Mouse (Mus musculus) embryonic facial prominence, embryonic 12.5 days (tissue): ENCODE data around the gene Ky. TPM values are rescaled to one million over a fixed set of nuclear protein-coding genes. Genes with fewer than 3 reads are reported as not detected.

Experiments
- ATAC-seq: fragments of 200-750 bp; cut with Nextera tagmentation; 2 replicates; pipeline ENCODE4 v1.8.0; 2017; ENCODE audit not compliant: insufficient number of reproducible peaks, insufficient read depth, low FRiP score, low TSS enrichment
- H3K27ac ChIP-seq: fragments of 300-500 bp; sonication (generic); 2 replicates; pipeline ENCODE4 v1.5.1; 2016; ENCODE audit warnings: mild to moderate bottlenecking
- H3K27me3 ChIP-seq: fragments of 300-500 bp; sonication (generic); 2 replicates; pipeline ENCODE4 v1.6.1; 2016; ENCODE audit warnings: mild to moderate bottlenecking, moderate library complexity
- H3K36me3 ChIP-seq: fragments of 300-500 bp; sonication (generic); 2 replicates; pipeline ENCODE4 v1.6.1; 2016; ENCODE audit warnings: mild to moderate bottlenecking
- H3K4me1 ChIP-seq: fragments of 300-500 bp; sonication (generic); 2 replicates; pipeline ENCODE4 v1.6.1; 2016
- H3K4me2 ChIP-seq: fragments of 300-500 bp; sonication (generic); replicated peaks from 2 replicates; pipeline ENCODE4 v1.6.1; 2016; ENCODE audit warnings: mild to moderate bottlenecking, moderate library complexity
- H3K4me3 ChIP-seq: fragments of 300-500 bp; sonication (generic); 2 replicates; pipeline ENCODE4 v1.5.1; 2016; ENCODE audit warnings: mild to moderate bottlenecking
- H3K9ac ChIP-seq: fragments of 300-500 bp; sonication (generic); 2 replicates; pipeline ENCODE4 v1.6.1; 2016; ENCODE audit warnings: mild to moderate bottlenecking, moderate library complexity
- H3K9me3 ChIP-seq: fragments of 300-500 bp; sonication (generic); 2 replicates; pipeline ENCODE4 v1.6.1; 2016; ENCODE audit warnings: mild to moderate bottlenecking, moderate library complexity
- WGBS: fragments of 180-500 bp; shearing (Covaris S2); methylation state at CpG from one replicate; pipeline ENCODE4 v1.1.7; 2016; 5-methylcytosine and 5-hydroxymethylcytosine counted together
- polyA plus RNA-seq: library from polyadenylated mRNA; unstranded; fragments of >200 nt; fragmentation: Nextera tagmentation; extraction: Ambion mirVana; gene quantifications from 2 replicates; pipeline ENCODE4 v1.2.1, GENCODE M21; 2016

Ky gene
- polyA plus RNA-seq, 1 experiment from 2014 or later = 0.12 TPM

GRCm38 (mm10) chr9:102508315-102508714 is 2.8 kb downstream of the Ky start:
- Histone ChIP-seq H3K4me3 (no peak overlapping the region), H3K27me3 (peaks cover 52% of the 10 kb centered on the region), H3K4me1 (no peaks in the 10 kb centered on the region), H3K27ac (no peak overlapping the region), H3K4me2 (no peak overlapping the region), H3K36me3 (no peaks in the 10 kb centered on the region), H3K9ac (no peak overlapping the region), H3K9me3 (no peaks in the 10 kb centered on the region)
- 94% methylated on average over 3 of the region's 3 CpGs for WGBS
- ATAC-seq = no peak

- 44% methylated on average over 8 of the region's 8 CpGs for WGBS
- Histone ChIP-seq H3K27ac (no peak overlapping the region), H3K9ac (no peak overlapping the region), H3K36me3 (no peaks in the 10 kb centered on the region), H3K4me2 (no peak overlapping the region), H3K9me3 (no peaks in the 10 kb centered on the region), H3K4me1 (no peaks in the 10 kb centered on the region), H3K4me3 (no peak overlapping the region), H3K27me3 (peaks cover 23% of the 10 kb centered on the region)
- peak; percentile 59 for ATAC-seq
Measured at GRCm38 (mm10) chr9:102511423-102511822, 5.9 kb downstream of the Ky start.

GRCm38 (mm10) chr9:102513578-102513977 is 8.0 kb downstream of the Ky start:
- H3K36me3 ChIP-seq = no peaks in the 10 kb centered on the region
- H3K4me3 ChIP-seq = no peak overlapping the region
- no peaks in the 10 kb centered on the region for H3K9me3 ChIP-seq
- H3K27me3 ChIP-seq = peaks cover 3% of the 10 kb centered on the region; the same call in 1 of the 2 replicates
- no peaks in the 10 kb centered on the region for H3K4me1 ChIP-seq
- no peak overlapping the region for H3K27ac ChIP-seq
- no peak overlapping the region for H3K9ac ChIP-seq
- no peak overlapping the region for H3K4me2 ChIP-seq
- ATAC-seq = no peak
- 80% methylated on average over 4 of the region's 4 CpGs for WGBS

GRCm38 (mm10) chr9:102518443-102518842 is 12.9 kb downstream of the Ky start:
- ATAC-seq = no peak
- Histone ChIP-seq H3K4me2 (no peak overlapping the region), H3K27me3 (no peaks in the 10 kb centered on the region), H3K4me3 (no peak overlapping the region), H3K9ac (no peak overlapping the region), H3K27ac (no peak overlapping the region), H3K9me3 (no peaks in the 10 kb centered on the region), H3K4me1 (no peaks in the 10 kb centered on the region), H3K36me3 (no peaks in the 10 kb centered on the region)
- 89% methylated on average over 9 of the region's 9 CpGs for WGBS

GRCm38 (mm10) chr9:102521396-102521795 is 15.8 kb downstream of the Ky start:
- no peak overlapping the region for H3K4me2 ChIP-seq
- 73% methylated on average over 4 of the region's 4 CpGs for WGBS
- no peaks in the 10 kb centered on the region; the same call in 1 of the 2 replicates for H3K9me3 ChIP-seq
- no peak for ATAC-seq
- H3K36me3 ChIP-seq = no peaks in the 10 kb centered on the region
- H3K27ac ChIP-seq = no peak overlapping the region
- H3K9ac ChIP-seq = no peak overlapping the region
- H3K27me3 ChIP-seq = no peaks in the 10 kb centered on the region
- H3K4me3 ChIP-seq = no peak overlapping the region
- H3K4me1 ChIP-seq = no peaks in the 10 kb centered on the region

- 0 out of 2 replicates have a peak, but pooled peaks cover 9% of the 10 kb centered on the region for H3K4me1 ChIP-seq
- H3K4me3 ChIP-seq = no peak overlapping the region
- peaks cover 15% of the 10 kb centered on the region; the same call in 1 of the 2 replicates for H3K27me3 ChIP-seq
- WGBS = 78% methylated on average over 7 of the region's 7 CpGs
- no peak overlapping the region for H3K9ac ChIP-seq
- no peak for ATAC-seq
- H3K27ac ChIP-seq = no peak overlapping the region
- no peak overlapping the region for H3K4me2 ChIP-seq
- no peaks in the 10 kb centered on the region; the same call in 1 of the 2 replicates for H3K9me3 ChIP-seq
- H3K36me3 ChIP-seq = no peaks in the 10 kb centered on the region
Measured at GRCm38 (mm10) chr9:102528106-102528505, 22.6 kb downstream of the Ky start.

- Histone ChIP-seq H3K27me3 (peaks cover 18% of the 10 kb centered on the region; the same call in 1 of the 2 replicates), H3K4me1 (0 out of 2 replicates have a peak, but pooled peaks cover 9% of the 10 kb centered on the region), H3K27ac (no peak overlapping the region), H3K9ac (no peak overlapping the region), H3K9me3 (no peaks in the 10 kb centered on the region; the same call in 1 of the 2 replicates), H3K36me3 (no peaks in the 10 kb centered on the region), H3K4me2 (no peak overlapping the region), H3K4me3 (no peak overlapping the region)
- no peak for ATAC-seq
- 86% methylated on average over 7 of the region's 7 CpGs for WGBS
Measured at GRCm38 (mm10) chr9:102528561-102528960, 23.0 kb downstream of the Ky start.

GRCm38 (mm10) chr9:102529008-102529407 is 23.5 kb downstream of the Ky start:
- Histone ChIP-seq H3K36me3 (no peaks in the 10 kb centered on the region), H3K4me1 (0 out of 2 replicates have a peak, but pooled peaks cover 9% of the 10 kb centered on the region), H3K4me2 (no peak overlapping the region), H3K27ac (no peak overlapping the region), H3K9me3 (no peaks in the 10 kb centered on the region; the same call in 1 of the 2 replicates), H3K4me3 (no peak overlapping the region), H3K27me3 (peaks cover 20% of the 10 kb centered on the region), H3K9ac (no peak overlapping the region)
- no peak for ATAC-seq
- WGBS = 75% methylated on average over 3 of the region's 3 CpGs

- Histone ChIP-seq H3K4me2 (no peak overlapping the region), H3K4me1 (0 out of 2 replicates have a peak, but pooled peaks cover 9% of the 10 kb centered on the region), H3K9ac (no peak overlapping the region), H3K9me3 (no peaks in the 10 kb centered on the region), H3K36me3 (no peaks in the 10 kb centered on the region), H3K27ac (no peak overlapping the region), H3K27me3 (peaks cover 24% of the 10 kb centered on the region), H3K4me3 (no peak overlapping the region)
- ATAC-seq = no peak
- WGBS = 44% methylated on average over 21 of the region's 21 CpGs
Measured at GRCm38 (mm10) chr9:102531051-102531892, 25.7 kb downstream of the Ky start.

- Histone ChIP-seq H3K36me3 (no peaks in the 10 kb centered on the region), H3K9ac (no peak overlapping the region), H3K4me2 (no peak overlapping the region), H3K9me3 (no peaks in the 10 kb centered on the region), H3K27me3 (peaks cover 26% of the 10 kb centered on the region), H3K4me1 (0 out of 2 replicates have a peak, but pooled peaks cover under 1% of the 10 kb centered on the region), H3K4me3 (no peak overlapping the region), H3K27ac (no peak overlapping the region)
- WGBS = 87% methylated on average over 4 of the region's 4 CpGs
- ATAC-seq = no peak
Measured at GRCm38 (mm10) chr9:102536968-102537367, 31.4 kb downstream of the Ky start.

- WGBS = 65% methylated on average over 7 of the region's 7 CpGs
Measured at GRCm38 (mm10) chr9:102539699-102540098, 34.1 kb downstream of the Ky start.

GRCm38 (mm10) chr9:102541666-102542065 is 36.1 kb downstream of the Ky start:
- H3K36me3 ChIP-seq = no peaks in the 10 kb centered on the region
- H3K9ac ChIP-seq = no peak overlapping the region
- peaks cover 13% of the 10 kb centered on the region for H3K27me3 ChIP-seq
- H3K27ac ChIP-seq = no peak overlapping the region
- 88% methylated on average over 10 of the region's 10 CpGs for WGBS
- H3K4me3 ChIP-seq = no peak overlapping the region
- ATAC-seq = no peak
- H3K4me2 ChIP-seq = no peak overlapping the region
- H3K4me1 ChIP-seq = peaks cover 12% of the 10 kb centered on the region
- no peaks in the 10 kb centered on the region for H3K9me3 ChIP-seq

More at GRCm38 (mm10) chr9:102539699-102540098, 34.1 kb downstream of the Ky start:
- Histone ChIP-seq H3K4me3 (no peak overlapping the region), H3K36me3 (no peaks in the 10 kb centered on the region), H3K4me1 (peaks cover 7% of the 10 kb centered on the region), H3K9ac (no peak overlapping the region), H3K9me3 (no peaks in the 10 kb centered on the region), H3K4me2 (no peak overlapping the region), H3K27ac (no peak overlapping the region), H3K27me3 (peaks cover 15% of the 10 kb centered on the region)
- ATAC-seq = no peak
